Mouse (Mus musculus) liver, embryonic 13.5 days (tissue): ENCODE data around the gene Maats1. TPM values are rescaled to one million over a fixed set of nuclear protein-coding genes. Genes with fewer than 3 reads are reported as not detected.
"Not testable (repeated sequence)": the region's sequence is repeated elsewhere in the genome, so short reads cannot be mapped to it uniquely, and the experiment has no call there.

ENCODE experiments used
- ATAC-seq: fragments of 200-750 bp; cut with Nextera tagmentation; 2 replicates; pipeline ENCODE4 v1.8.0; 2017; ENCODE audit warnings: low read depth, mild to moderate bottlenecking, moderate number of reproducible peaks, moderate library complexity
- DNase-seq: peaks from one replicate; pipeline ENCODE4 v3.0.0; 2022
- H3K27ac ChIP-seq: fragments of 300-500 bp; sonication (generic); 2 replicates; pipeline ENCODE4 v1.5.1; 2015; ENCODE audit warnings: moderate library complexity, mild to moderate bottlenecking, inconsistent platforms
- H3K27me3 ChIP-seq: fragments of 300-500 bp; sonication (generic); 2 replicates; pipeline ENCODE4 v1.6.1; 2015; ENCODE audit warnings: mild to moderate bottlenecking, inconsistent platforms
- H3K36me3 ChIP-seq: fragments of 300-500 bp; sonication (generic); 2 replicates; pipeline ENCODE4 v1.6.1; 2015; ENCODE audit warnings: mild to moderate bottlenecking, inconsistent platforms
- H3K4me1 ChIP-seq: fragments of 300-500 bp; sonication (generic); replicated peaks from 2 replicates; pipeline ENCODE4 v1.6.1; 2015; ENCODE audit warnings: inconsistent platforms
- H3K4me2 ChIP-seq: fragments of 300-500 bp; sonication (generic); 2 replicates; pipeline ENCODE4 v1.6.1; 2015; ENCODE audit warnings: inconsistent platforms, mild to moderate bottlenecking, moderate library complexity
- H3K4me3 ChIP-seq: fragments of 300-500 bp; sonication (generic); replicated peaks from 2 replicates; pipeline ENCODE4 v1.5.1; 2015; ENCODE audit warnings: mild to moderate bottlenecking, inconsistent platforms
- H3K9ac ChIP-seq: fragments of 300-500 bp; sonication (generic); 2 replicates; pipeline ENCODE4 v1.6.1; 2015; ENCODE audit warnings: mild to moderate bottlenecking, inconsistent platforms
- H3K9me3 ChIP-seq: fragments of 300-500 bp; sonication (generic); replicated peaks from 2 replicates; pipeline ENCODE4 v1.6.1; 2016; ENCODE audit warnings: inconsistent platforms
- WGBS: fragments of 180-500 bp; shearing (Covaris S2); methylation state at CpG from one replicate; pipeline ENCODE4 v1.1.7; 2015; ENCODE audit not compliant: insufficient replicate concordance; 5-methylcytosine and 5-hydroxymethylcytosine counted together
- polyA plus RNA-seq: library from polyadenylated mRNA; unstranded; fragments of >200 nt; fragmentation: Nextera tagmentation; extraction: Ambion mirVana; gene quantifications from 2 replicates; pipeline ENCODE4 v1.2.1, GENCODE M21; 2015

Gene Maats1
- polyA plus RNA-seq, 1 experiment from 2014 or later = not detected

- ATAC-seq (no peak), DNase-seq (no peak)
- Histone ChIP-seq H3K9me3 (no peaks in the 10 kb centered on the region), H3K9ac (peak overlapping the region; percentile 93), H3K4me3 (peak overlapping the region; percentile 89), H3K4me1 (peaks cover 65% of the 10 kb centered on the region), H3K4me2 (peak overlapping the region; percentile 88), H3K36me3 (peaks cover 34% of the 10 kb centered on the region), H3K27ac (peak overlapping the region; percentile 96), H3K27me3 (no peaks in the 10 kb centered on the region)
- 26% methylated on average over 6 of the region's 6 CpGs for WGBS
These were observed 5.6 kb upstream of the Maats1 start for GRCm38 (mm10) chr16:38347588-38347987.

GRCm38 (mm10) chr16:38346529-38347325, 4.8 kb upstream of the Maats1 start, which contains the start of the genes Cox17 and Gm21987:
TSS of gene Cox17 (plus strand) at chr16:38346991.
TSS of gene Gm21987 (plus strand) at chr16:38347040.
- 1% methylated on average over 35 of the region's 35 CpGs for WGBS
- Histone ChIP-seq H3K9ac (peak within 1 kb of the TSS; percentile 93), H3K4me2 (peak within 1 kb of the TSS; percentile 88), H3K4me1 (peaks cover 63% of the 10 kb centered on the region), H3K27ac (peak within 1 kb of the TSS; percentile 96), H3K4me3 (peak within 1 kb of the TSS; percentile 89), H3K9me3 (no peaks in the 10 kb centered on the region), H3K27me3 (peaks cover 3% of the 10 kb centered on the region; the same call in 1 of the 2 replicates), H3K36me3 (peaks cover 27% of the 10 kb centered on the region)
- peak; percentile 95 for ATAC-seq
- peak; percentile 89 for DNase-seq

GRCm38 (mm10) chr16:38344941-38345725, 3.2 kb upstream of the Maats1 start:
- H3K36me3 ChIP-seq = peaks cover 11% of the 10 kb centered on the region
- H3K4me2 ChIP-seq = no peak overlapping the region
- ATAC-seq = no peak
- no peak overlapping the region for H3K9ac ChIP-seq
- no peak overlapping the region for H3K4me3 ChIP-seq
- no peaks in the 10 kb centered on the region for H3K9me3 ChIP-seq
- peaks cover 8% of the 10 kb centered on the region for H3K27me3 ChIP-seq
- no peak for DNase-seq
- peaks cover 52% of the 10 kb centered on the region for H3K4me1 ChIP-seq
- WGBS = 72% methylated on average over 3 of the region's 3 CpGs
- no peak overlapping the region for H3K27ac ChIP-seq

GRCm38 (mm10) chr16:38338077-38338476, 3.9 kb downstream of the Maats1 start:
- not testable (repeated sequence) for H3K4me2 ChIP-seq, H3K27ac ChIP-seq, H3K27me3 ChIP-seq, DNase-seq, ATAC-seq, H3K36me3 ChIP-seq, H3K9me3 ChIP-seq, H3K9ac ChIP-seq, H3K4me3 ChIP-seq
- H3K4me1 ChIP-seq = peaks cover 14% of the 10 kb centered on the region
- WGBS = 69% methylated on average over 4 of the region's 4 CpGs

- Histone ChIP-seq H3K4me2 (no peak overlapping the region), H3K4me3 (no peak overlapping the region), H3K9me3 (no peaks in the 10 kb centered on the region), H3K9ac (no peak overlapping the region), H3K27me3 (no peaks in the 10 kb centered on the region), H3K27ac (no peak overlapping the region), H3K36me3 (no peaks in the 10 kb centered on the region), H3K4me1 (peaks cover 6% of the 10 kb centered on the region; the same call in 1 of the 2 replicates)
- ATAC-seq (no peak), DNase-seq (no peak)
- 53% methylated on average over 6 of the region's 6 CpGs for WGBS
These were observed 7.5 kb downstream of the Maats1 start for GRCm38 (mm10) chr16:38334431-38334830.

GRCm38 (mm10) chr16:38329340-38329739, 12.6 kb downstream of the Maats1 start:
- no peaks in the 10 kb centered on the region for H3K27me3 ChIP-seq
- no peak overlapping the region for H3K4me2 ChIP-seq
- ATAC-seq (no peak), DNase-seq (no peak)
- H3K36me3 ChIP-seq = no peaks in the 10 kb centered on the region
- 63% methylated on average over 3 of the region's 3 CpGs for WGBS
- no peak overlapping the region for H3K27ac ChIP-seq
- H3K9me3 ChIP-seq = no peaks in the 10 kb centered on the region
- H3K4me1 ChIP-seq = peaks cover 6% of the 10 kb centered on the region; the same call in 1 of the 2 replicates
- H3K9ac ChIP-seq = no peak overlapping the region
- no peak overlapping the region for H3K4me3 ChIP-seq

- H3K36me3 ChIP-seq = no peaks in the 10 kb centered on the region
- WGBS = 75% methylated on average over 11 of the region's 11 CpGs
- H3K4me1 ChIP-seq = no peaks in the 10 kb centered on the region
- no peaks in the 10 kb centered on the region for H3K27me3 ChIP-seq
- H3K4me2 ChIP-seq = no peak overlapping the region
- no peak overlapping the region for H3K4me3 ChIP-seq
- H3K9me3 ChIP-seq = no peaks in the 10 kb centered on the region
- H3K9ac ChIP-seq = no peak overlapping the region
- ATAC-seq = no peak
- no peak overlapping the region for H3K27ac ChIP-seq
- no peak for DNase-seq
These were observed 15.1 kb downstream of the Maats1 start for GRCm38 (mm10) chr16:38326778-38327397.

GRCm38 (mm10) chr16:38324311-38324710, 17.6 kb downstream of the Maats1 start:
- H3K9me3 ChIP-seq = no peaks in the 10 kb centered on the region
- H3K27ac ChIP-seq = no peak overlapping the region
- no peak overlapping the region for H3K4me3 ChIP-seq
- no peaks in the 10 kb centered on the region for H3K27me3 ChIP-seq
- no peaks in the 10 kb centered on the region for H3K4me1 ChIP-seq
- H3K9ac ChIP-seq = no peak overlapping the region
- ATAC-seq (no peak), DNase-seq (no peak)
- no peak overlapping the region for H3K4me2 ChIP-seq
- no peaks in the 10 kb centered on the region for H3K36me3 ChIP-seq
- WGBS = 76% methylated on average over 15 of the region's 15 CpGs

GRCm38 (mm10) chr16:38321452-38321935, 20.4 kb downstream of the Maats1 start:
- no peak for ATAC-seq

GRCm38 (mm10) chr16:38319087-38319486, 22.9 kb downstream of the Maats1 start:
- ATAC-seq (no peak), DNase-seq (no peak)
- H3K9me3 ChIP-seq = no peaks in the 10 kb centered on the region
- no peak overlapping the region for H3K27ac ChIP-seq
- H3K4me3 ChIP-seq = no peak overlapping the region
- H3K9ac ChIP-seq = no peak overlapping the region
- H3K4me1 ChIP-seq = no peaks in the 10 kb centered on the region
- no peak overlapping the region for H3K4me2 ChIP-seq
- no peaks in the 10 kb centered on the region for H3K36me3 ChIP-seq
- WGBS = 70% methylated on average over 4 of the region's 4 CpGs
- no peaks in the 10 kb centered on the region for H3K27me3 ChIP-seq

More at GRCm38 (mm10) chr16:38321452-38321935, 20.4 kb downstream of the Maats1 start:
- H3K4me3 ChIP-seq = no peak overlapping the region
- H3K4me2 ChIP-seq = peak overlapping the region; percentile 29; the same call in 1 of the 2 replicates
- no peaks in the 10 kb centered on the region for H3K27me3 ChIP-seq
- H3K9ac ChIP-seq = no peak overlapping the region
- H3K4me1 ChIP-seq = no peaks in the 10 kb centered on the region
- peak; percentile 20 for DNase-seq
- no peak overlapping the region for H3K27ac ChIP-seq
- H3K9me3 ChIP-seq = no peaks in the 10 kb centered on the region
- 19% methylated on average over 17 of the region's 17 CpGs for WGBS
- H3K36me3 ChIP-seq = no peaks in the 10 kb centered on the region

- Histone ChIP-seq H3K4me3 (no peak overlapping the region), H3K36me3 (no peaks in the 10 kb centered on the region), H3K27ac (no peak overlapping the region), H3K9me3 (no peaks in the 10 kb centered on the region), H3K9ac (no peak overlapping the region), H3K4me1 (no peaks in the 10 kb centered on the region), H3K4me2 (no peak overlapping the region), H3K27me3 (no peaks in the 10 kb centered on the region)
- 65% methylated on average over 9 of the region's 9 CpGs for WGBS
- no peak for ATAC-seq
- DNase-seq = no peak
These were observed 23.5 kb downstream of the Maats1 start for GRCm38 (mm10) chr16:38318492-38318891.
